Mouse (Mus musculus): ENCODE measurements around the gene Ndufs2. TPM values are rescaled to one million over a fixed set of nuclear protein-coding genes. Genes with fewer than 3 reads are reported as not detected.
"Not testable (repeated sequence)": the region's sequence is repeated elsewhere in the genome, so short reads cannot be mapped to it uniquely, and the experiment has no call there.

Ndufs2 gene
- total RNA-seq, 1 experiment from 2014 or later: 231 TPM

DNA sequence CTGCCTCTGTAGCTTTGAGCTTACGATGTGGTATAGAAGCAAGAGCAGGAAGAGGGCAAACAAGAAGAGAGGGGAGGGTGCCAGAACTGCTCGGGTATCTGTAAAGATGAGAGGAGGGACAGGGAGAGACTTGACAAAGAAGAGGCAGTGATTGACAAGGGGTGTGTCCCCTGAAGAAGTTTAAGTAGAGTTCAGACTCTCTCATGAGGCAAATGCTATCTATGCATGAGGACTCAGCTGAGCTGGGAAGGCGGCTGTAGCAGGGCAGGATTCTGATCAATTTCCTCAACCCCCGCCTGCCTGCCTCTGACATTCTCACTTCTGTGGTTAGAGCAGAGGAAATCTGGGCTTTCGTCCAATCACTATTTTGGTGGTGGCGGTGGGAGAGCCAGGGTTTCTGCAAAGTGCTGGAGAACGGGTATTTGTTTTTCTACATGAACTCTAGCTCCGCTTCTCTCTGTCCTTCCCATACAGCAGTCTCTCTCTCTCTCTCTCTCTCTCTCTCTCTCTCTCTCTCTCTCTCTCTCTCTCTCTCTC, 11.5 kb upstream of the Ndufs2 start:
- ATAC-seq (replicated peaks; ENCODE audit: insufficient number of reproducible peaks, low FRiP score, low TSS enrichment, poor library complexity, severe bottlenecking): peak; percentile 23; the same call in 1 of the 2 replicates

DNA sequence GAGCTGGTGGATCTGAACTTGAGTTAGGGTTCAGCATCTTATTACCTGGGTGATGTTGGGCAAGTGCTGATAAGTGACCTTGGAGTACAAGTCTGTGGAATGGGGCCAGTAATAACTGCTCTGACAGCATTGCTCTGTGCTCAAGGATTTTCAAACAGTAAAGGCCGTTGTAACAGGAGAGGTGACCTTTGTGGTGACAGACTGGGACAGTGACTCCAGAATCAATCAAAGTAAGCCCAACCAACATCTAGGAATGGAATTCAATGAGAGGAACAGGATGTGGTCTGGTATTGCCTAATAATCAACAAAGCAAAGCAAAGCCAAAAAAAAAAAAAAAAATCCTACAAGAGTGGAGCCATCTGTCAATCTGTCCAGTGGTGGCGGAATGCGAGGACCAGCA, 9.1 kb upstream of the Ndufs2 start:
- ATAC-seq (replicated peaks; ENCODE audit: insufficient number of reproducible peaks, low FRiP score, low TSS enrichment, poor library complexity, severe bottlenecking): no peak

DNA sequence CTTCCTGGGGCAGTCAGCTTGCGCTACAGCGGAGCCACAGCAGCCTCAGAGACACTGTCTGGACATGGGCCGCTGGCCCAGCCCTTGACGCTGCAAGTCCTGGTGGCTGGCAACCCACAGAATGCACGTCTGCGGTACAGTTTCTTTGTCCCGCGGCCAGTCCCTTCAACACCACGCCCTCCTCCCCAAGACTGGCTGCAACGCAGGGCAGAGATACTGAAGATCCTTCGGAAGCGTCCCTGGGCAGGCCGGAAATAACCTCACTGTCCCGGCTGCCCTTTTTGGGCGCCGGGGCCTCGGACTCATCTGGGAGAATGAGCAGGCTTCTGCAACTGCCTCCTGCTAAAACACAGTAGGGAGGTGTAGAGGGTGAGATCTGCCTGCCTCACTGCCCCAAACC, 7.7 kb upstream of the Ndufs2 start:
- no peak for ATAC-seq (replicated peaks; ENCODE audit: insufficient number of reproducible peaks, low FRiP score, low TSS enrichment, poor library complexity, severe bottlenecking)

DNA sequence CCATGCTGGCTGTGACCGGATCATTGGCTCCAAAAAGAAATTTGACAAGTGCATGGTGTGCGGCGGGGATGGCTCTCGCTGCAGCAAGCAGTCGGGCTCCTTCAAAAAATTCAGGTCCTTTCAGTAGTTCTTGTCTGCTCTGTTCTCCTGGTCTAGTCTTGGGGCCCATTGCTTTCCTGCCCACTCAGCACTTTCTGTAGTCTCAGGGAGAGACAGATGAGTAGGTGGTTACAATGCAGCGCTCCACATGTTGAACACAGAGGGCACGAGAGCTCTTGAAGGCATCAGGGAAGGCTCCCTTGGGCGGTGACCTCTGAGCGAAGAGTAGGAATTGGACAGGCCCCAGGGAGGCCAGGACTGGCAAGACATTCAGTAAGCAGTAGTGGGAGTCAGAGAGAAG, 6.6 kb upstream of the Ndufs2 start:
- no peak for ATAC-seq (replicated peaks; ENCODE audit: insufficient number of reproducible peaks, low FRiP score, low TSS enrichment, poor library complexity, severe bottlenecking)

DNA sequence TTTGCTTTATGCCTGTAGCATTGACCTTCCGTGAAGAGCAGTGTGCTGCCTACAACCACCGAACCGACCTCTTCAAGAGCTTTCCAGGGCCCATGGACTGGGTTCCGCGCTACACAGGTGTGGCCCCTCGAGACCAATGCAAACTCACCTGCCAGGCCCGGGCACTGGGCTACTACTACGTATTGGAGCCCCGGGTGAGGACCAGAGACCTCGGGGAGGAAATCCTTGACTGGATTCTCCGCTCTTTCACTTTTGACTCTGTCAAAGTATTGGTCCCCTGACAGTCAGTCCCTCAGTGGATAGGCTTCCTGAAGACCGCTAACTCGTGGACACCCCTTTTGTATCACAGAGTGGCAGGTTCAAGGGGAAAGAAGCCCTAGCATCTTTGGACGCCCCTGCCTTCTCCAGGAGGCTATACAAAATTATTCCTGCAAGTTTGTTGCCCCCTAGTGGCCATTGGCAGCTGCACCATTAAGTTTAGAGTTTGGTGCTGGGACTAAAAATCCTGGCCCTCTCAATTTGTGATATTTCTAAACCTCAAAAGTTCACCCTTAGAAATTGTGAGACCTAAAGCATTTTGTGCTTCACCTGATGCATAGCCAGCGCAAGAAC, 5.9 kb upstream of the Ndufs2 start:
- ATAC-seq (replicated peaks; ENCODE audit: insufficient number of reproducible peaks, low FRiP score, low TSS enrichment, poor library complexity, severe bottlenecking): peak; percentile 44; the same call in 1 of the 2 replicates

DNA sequence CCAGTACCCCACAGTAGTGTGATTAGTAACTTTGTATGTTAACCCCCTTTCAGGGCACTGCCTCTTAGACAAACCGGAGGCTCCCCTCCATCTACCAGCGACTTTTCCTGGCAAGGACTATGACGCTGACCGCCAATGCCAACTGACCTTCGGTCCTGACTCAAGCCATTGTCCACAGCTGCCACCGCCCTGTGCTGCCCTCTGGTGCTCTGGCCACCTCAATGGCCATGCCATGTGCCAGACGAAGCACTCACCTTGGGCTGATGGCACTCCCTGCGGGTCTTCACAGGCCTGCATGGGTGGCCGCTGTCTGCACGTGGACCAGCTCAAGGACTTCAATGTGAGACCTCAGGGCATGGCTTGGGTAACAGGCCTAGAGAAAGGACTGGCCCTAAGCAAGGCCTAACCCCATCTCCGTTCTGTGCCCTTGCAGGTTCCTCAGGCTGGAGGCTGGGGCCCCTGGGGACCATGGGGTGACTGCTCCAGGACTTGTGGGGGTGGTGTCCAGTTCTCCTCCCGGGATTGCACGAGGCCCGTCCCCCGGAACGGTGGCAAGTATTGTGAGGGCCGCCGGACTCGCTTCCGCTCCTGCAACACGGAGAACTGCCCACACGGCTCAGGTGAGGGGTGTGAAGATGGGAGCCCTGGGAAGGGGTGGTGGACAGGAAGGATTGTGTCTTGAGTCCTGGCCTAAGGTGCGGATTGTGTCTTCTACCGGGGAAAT, 5.1 kb upstream of the Ndufs2 start:
- no peak for ATAC-seq (replicated peaks; ENCODE audit: insufficient number of reproducible peaks, low FRiP score, low TSS enrichment, poor library complexity, severe bottlenecking)

DNA sequence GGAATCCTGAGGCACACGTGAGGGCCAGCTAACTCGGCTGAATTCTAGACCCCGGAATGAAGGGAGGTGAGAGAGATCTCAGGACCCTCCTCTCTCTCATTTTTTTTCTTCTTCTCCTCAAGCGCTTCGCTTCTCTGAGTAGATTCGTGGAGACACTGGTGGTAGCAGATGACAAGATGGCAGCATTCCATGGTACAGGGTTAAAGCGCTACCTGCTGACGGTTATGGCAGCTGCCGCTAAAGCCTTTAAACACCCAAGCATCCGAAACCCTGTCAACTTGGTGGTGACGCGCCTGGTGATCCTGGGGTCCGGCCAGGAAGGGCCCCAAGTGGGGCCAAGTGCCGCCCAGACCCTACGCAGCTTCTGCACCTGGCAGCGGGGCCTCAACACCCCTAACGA, 1.2 kb upstream of the Ndufs2 start:
- no peak for ATAC-seq (replicated peaks; ENCODE audit: insufficient number of reproducible peaks, low FRiP score, low TSS enrichment, poor library complexity, severe bottlenecking)

DNA sequence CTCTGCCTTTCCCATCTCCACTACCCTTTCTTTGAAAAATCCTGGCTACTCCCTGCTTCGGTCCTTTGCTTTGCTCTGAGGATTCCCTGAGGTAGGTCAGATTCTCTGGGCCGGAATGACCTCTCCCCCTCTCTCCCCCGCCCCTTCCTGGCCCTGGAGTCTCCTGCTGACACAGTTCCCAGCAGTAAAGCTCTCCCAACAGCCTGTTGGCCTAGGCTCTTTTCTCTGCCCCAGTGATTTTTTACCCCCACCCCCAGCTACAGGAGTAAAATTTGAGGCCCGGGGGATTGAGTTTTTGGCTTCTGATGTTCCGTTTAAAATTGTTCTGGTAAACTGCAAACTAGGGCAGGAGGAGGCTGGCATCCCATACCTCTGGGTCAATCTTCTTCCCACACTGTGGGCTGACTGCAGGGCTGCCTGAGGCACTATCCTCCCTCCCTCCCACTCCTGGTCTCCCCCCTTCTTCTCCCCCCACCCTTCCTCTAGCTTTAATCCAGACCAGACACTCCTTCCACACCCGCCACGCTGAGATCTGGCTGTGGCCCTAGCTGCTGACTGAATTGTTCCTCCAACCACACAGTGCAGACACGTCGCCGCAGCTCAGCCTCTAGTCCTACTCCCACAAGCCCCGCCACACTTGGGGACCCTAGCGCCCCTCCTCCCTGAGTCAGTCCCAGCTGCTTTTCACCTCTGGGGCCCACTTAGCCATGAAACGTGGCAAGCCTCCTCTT, 571 bp upstream of the Ndufs2 start:
- ATAC-seq (replicated peaks; ENCODE audit: insufficient number of reproducible peaks, low FRiP score, low TSS enrichment, poor library complexity, severe bottlenecking): no peak

DNA sequence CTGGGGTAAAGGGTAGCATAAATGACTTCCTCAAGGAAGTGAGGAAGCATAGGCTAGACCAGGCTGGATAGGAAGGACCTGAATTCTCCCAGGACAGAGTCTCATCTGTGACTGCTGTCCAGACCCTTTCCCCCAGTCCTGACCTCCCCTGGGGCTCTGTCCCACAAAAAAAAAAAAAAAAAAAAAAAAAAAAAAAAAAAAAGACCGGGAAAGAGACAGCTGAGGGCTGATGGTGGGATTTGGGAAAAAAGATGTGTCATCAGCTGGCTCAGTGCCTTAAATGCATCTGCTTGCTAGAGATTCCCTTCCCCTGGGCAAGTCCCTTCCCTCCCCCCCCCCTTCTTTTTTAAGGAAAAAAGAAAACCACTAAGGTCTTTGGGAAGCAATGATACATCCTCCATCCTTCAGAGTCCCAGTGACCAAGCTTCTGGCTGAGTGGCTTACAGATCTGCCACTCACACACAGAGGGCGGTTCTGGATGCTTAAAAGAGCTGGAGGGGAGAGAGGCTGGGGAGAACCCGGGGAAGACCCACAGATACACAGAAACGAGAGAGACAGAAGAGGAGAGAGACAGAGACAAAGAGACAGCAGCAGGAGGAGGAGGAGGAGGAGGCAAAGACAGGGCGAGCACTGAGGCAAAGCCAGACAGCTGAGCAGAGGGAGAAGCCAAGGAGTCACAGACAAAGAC, 1.1 kb downstream of the Ndufs2 start, which contains the start of gene Adamts4:
TSS of gene Adamts4 (plus strand) at position 509 of the 688 bp plus-strand sequence.
- ATAC-seq (replicated peaks; ENCODE audit: insufficient number of reproducible peaks, low FRiP score, low TSS enrichment, poor library complexity, severe bottlenecking): no peak

DNA sequence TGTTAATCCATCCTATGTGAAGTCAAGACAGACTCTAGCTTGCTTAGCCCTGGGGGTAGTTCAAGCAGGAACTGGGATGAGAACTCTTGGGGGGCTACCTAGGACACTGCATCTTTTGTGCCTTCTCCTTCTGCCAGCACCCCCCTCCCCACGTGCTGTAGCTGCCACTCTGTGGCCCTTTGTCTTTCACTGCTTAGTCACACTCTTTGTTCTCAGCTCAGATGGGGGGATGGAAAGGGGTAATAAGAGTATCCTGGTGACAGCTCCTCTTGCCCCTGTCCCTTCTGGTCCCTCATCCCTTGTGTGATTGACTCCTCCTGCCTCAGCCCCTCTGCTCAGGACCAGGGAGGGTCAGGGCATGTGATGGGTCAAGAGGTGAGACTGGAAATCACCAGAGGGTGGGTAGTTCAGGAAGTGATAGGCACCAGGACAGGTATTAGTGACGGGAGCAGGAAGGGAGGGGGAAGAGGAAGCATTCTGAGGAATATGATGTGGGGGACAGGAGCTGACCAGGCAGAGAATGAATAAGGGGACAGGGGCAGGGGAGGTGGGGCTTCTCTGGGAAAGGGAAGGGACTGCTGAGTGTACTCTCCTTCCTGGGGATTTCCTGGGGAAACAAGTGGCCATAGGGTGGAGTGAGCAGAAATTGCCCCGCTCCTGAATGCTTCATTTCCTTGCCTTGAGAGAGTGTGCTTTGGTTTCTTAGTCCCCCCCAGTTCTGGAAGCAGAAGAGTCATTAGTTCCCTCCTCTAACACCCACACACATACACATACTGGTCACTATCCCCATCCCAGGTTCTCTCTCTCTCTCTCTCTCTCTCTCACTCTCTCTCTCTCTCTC, 2.6 kb downstream of the Ndufs2 start:
- ATAC-seq (replicated peaks; ENCODE audit: insufficient number of reproducible peaks, low FRiP score, low TSS enrichment, poor library complexity, severe bottlenecking): no peak

DNA sequence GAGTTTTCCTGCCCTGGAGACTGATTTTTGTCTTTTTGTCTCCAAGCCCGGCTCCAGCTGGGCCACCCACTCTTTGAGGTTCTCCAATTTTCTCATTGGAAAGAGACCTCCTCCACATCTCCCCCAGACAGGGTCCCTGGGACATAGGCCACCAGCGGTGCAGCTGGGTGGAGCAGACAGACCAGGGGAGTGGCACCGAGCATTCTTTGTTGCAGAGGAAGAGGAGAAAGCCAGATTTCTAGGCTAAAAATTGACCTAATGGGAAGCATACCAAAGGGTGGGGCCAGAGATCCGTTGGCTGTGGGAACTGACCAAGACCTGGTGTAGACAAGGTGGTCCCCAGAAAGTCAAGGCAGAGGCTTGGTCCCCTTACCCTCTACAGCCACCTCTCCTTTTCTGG, 3.3 kb downstream of the Ndufs2 start:
- no peak for ATAC-seq (replicated peaks; ENCODE audit: insufficient number of reproducible peaks, low FRiP score, low TSS enrichment, poor library complexity, severe bottlenecking)

DNA sequence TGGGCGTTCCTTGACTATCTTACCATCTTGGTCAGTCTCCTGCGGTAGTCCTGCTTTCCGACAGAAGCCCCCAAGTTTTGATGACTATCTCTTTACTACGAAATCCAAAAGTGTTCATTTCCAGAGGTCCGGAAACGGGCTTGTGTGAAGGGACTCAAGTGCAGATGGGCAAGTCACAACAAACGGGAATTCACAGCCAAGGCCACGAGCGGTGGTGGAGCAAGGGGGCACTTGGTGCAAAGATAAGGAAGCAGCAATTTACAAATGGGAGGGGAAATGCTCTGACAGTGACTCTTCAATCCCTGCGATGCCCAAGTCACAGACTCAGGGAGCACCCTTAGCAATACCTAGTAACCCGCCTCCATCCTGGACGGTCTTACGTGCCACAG, 3.7 kb downstream of the Ndufs2 start:
- no peak for ATAC-seq (replicated peaks; ENCODE audit: insufficient number of reproducible peaks, low FRiP score, low TSS enrichment, poor library complexity, severe bottlenecking)

DNA sequence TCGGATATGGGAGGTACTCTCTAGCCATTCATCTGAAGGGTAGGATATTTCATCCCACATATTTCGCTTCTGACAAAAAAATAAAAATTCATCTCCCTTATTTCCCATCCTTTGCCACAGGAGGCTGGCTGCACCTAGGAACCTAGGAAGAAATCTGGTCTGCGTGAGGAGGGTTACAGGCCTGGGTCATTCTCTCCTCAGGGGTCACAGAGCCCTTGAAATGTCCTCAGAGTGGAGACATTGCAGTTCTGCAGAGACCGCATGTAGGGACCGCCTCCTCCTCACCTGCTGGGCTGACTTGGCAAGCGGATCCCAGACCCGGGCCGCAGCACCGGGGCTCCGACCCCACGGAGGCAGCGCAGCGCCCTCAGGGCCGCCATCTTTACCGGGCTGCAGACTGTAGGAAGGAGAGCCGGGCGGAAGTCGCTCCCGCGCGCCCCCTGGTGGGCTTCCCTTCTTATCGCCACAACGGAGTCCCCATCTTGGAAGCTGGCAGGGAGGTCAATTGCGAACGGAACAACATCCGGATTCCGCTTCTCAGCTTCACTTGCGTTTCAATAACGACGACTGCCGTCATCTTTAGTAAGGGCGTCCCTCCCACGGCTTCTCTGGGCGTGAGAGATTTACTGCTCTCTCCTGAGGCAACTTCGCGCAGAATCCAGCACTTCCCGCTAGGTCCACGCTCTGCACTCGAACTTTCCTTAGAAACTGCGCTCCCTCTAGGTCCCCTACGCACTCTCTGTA, 4.3 kb downstream of the Ndufs2 start:
- ATAC-seq (replicated peaks; ENCODE audit: insufficient number of reproducible peaks, low FRiP score, low TSS enrichment, poor library complexity, severe bottlenecking): peak; percentile 98

DNA sequence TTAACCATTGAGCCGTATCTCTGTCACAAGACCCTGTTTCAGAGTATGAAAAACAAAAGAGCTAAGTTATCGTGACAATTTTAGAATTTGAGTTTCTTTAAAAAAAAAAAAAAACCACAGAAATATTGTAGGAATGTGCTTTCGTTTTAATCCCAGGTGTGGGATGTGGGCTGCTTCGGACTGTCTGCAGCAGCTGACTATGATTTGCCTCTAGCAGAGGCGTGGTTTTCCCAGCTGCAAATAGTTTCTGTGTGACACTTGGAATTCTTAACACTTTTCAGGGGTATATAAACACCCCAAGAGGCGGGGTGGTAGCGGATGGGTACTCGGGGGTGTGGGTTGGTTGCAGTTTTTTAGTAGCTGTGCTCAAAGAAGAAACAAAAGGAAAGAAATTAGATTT, 5.8 kb downstream of the Ndufs2 start:
- ATAC-seq (replicated peaks; ENCODE audit: insufficient number of reproducible peaks, low FRiP score, low TSS enrichment, poor library complexity, severe bottlenecking): no peak

DNA sequence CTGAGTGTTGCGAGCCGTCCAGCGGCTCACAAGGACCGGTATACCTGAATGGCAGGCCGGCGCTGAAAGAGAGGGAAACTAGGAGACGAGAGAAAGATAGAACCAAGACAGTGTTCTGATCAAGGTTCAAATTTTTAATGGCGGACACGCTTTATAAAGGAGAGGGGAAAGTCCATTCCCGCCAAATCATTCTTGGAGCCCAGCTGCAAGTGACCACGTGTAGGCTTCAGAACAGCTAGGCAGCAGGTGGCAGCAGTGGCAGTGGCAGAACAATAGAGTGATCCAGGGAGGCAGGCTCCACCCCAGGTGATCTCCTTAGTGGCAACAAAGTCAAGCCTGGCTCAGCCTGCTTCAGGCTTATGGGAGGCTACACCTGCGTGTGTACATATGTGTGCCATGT, 9.2 kb downstream of the Ndufs2 start:
- not testable (repeated sequence) for ATAC-seq (replicated peaks; ENCODE audit: insufficient number of reproducible peaks, low FRiP score, low TSS enrichment, poor library complexity, severe bottlenecking)

DNA sequence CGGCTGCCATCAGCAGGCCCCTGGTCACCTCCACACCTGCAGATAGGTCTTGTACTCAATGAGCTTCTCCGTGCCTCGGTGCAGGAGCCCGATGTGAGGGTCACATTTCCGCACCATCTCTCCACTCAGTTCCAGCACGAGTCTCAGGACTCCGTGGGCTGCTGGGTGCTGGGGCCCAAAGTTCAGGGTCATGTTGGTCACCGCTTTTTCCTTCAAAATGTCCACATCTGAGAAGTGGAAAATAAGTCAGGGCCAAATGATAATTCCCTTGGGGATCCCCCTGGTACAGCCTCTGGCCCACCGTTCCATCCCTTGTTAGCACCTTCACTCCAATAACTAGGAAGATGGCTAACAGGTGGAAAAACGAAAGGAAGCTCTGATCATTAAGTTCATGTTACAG, 10.3 kb downstream of the Ndufs2 start:
- ATAC-seq (replicated peaks; ENCODE audit: insufficient number of reproducible peaks, low FRiP score, low TSS enrichment, poor library complexity, severe bottlenecking): no peak

DNA sequence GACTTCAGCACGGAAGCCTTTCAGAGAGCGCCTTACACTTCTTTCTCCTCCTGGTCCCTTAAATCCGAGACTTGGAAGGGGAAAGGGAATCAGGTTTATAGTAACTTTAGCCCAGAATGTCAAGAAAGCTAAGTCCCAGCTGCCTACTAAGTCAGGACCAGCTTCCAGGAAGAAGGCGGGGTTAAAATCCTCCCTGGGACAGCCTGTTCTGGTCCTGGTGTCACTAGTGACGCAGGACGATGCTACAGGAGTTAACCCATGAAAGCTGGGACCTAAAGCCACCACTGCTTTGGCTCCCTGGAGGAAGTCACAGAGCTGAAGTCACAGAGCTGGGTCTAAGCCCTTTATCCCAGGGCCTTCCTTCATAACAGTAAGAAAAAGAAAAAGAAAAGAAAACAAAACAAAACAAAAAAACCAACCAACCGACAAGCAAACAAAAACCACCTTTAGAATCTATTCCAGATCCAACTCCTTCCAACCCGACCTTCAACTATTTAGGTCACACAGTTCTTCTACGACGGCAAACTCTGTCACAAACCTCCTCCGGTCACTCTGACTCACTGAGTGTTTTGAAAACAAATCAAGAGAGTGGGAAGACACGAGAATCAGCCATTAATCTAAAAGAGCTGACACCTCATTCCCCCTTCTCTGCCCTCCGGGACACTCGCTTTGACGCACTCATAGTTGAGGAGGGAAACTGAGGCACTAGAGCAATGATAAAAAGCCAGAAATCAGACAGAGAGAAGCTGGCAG, 11.0 kb downstream of the Ndufs2 start:
- no peak for ATAC-seq (replicated peaks; ENCODE audit: insufficient number of reproducible peaks, low FRiP score, low TSS enrichment, poor library complexity, severe bottlenecking)
